Mouse (Mus musculus): ENCODE results near the gene Ascc3. TPM values are rescaled to one million over a fixed set of nuclear protein-coding genes. Genes with fewer than 3 reads are reported as not detected.
A peak's percentile ranks its signal among the peaks of the same experiment; 100 is the strongest.

Gene Ascc3
- polyA plus RNA-seq, 1 experiment from 2014 or later: 23.0 TPM

- Histone ChIP-seq H3K4me2 (ENCODE audit: low read depth, low read length) (no peak overlapping the region), H3K4me1 (ENCODE audit: control insufficient read depth, insufficient read depth, low read length) (no peaks in the 10 kb centered on the region), H3K9ac (ENCODE audit: low read depth, low read length) (no peak overlapping the region), H3K27me3 (replicated peaks; ENCODE audit: control insufficient read depth, insufficient read depth, low read length) (no peaks in the 10 kb centered on the region), H3K36me3 (ENCODE audit: control insufficient read depth, insufficient read depth, low read length) (no peaks in the 10 kb centered on the region), H3K27ac (replicated peaks; ENCODE audit: low read depth, low read length) (no peak overlapping the region), H3K9me3 (ENCODE audit: control insufficient read depth, low read length) (no peaks in the 10 kb centered on the region), H3K4me3 (ENCODE audit: low read depth, low read length) (no peak overlapping the region)
- peak; percentile 28 for DNase-seq (ENCODE audit: low spot score)
- peak; percentile 60; the same call in 1 of the 2 replicates for ATAC-seq (ENCODE audit: low read depth)
- WGBS: 39% methylated on average over 5 of the region's 5 CpGs
These were observed 200.4 kb downstream of the Ascc3 start for GRCm38 (mm10) chr10:50792840-50793239.

DNA sequence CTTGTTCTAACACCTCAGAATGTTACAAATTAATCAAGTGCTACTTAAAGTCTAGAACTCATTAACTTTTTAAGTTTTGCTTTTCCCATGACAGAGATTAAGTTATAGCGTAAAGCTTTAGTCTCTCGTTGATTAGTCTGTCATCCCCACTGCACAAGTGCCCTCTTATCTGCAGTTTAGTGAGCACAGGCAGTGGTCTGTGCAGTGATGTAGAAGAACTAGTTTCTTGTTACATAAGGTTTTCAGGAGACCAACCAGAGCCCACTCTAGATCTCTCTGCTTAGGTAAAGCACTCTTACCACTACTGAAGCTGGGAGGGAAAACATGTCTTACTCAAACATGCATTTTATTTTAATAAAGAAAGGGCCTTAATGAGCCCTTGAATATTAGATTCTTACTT, 209.1 kb downstream of the Ascc3 start:
- no peaks in the 10 kb centered on the region for H3K27me3 ChIP-seq (replicated peaks; ENCODE audit: control insufficient read depth, insufficient read depth, low read length)
- H3K36me3 ChIP-seq (ENCODE audit: control insufficient read depth, insufficient read depth, low read length): no peaks in the 10 kb centered on the region
- H3K27ac ChIP-seq (replicated peaks; ENCODE audit: low read depth, low read length): no peak overlapping the region
- H3K9ac ChIP-seq (ENCODE audit: low read depth, low read length): no peak overlapping the region
- H3K4me3 ChIP-seq (ENCODE audit: low read depth, low read length): no peak overlapping the region
- ATAC-seq (ENCODE audit: low read depth): no peak; the same call in 1 of the 2 replicates
- H3K4me1 ChIP-seq (ENCODE audit: control insufficient read depth, insufficient read depth, low read length): no peaks in the 10 kb centered on the region
- DNase-seq (ENCODE audit: low spot score): no peak
- H3K9me3 ChIP-seq (ENCODE audit: control insufficient read depth, low read length): no peaks in the 10 kb centered on the region
- no peak overlapping the region for H3K4me2 ChIP-seq (ENCODE audit: low read depth, low read length)
- 71% methylated on average over 2 of the region's 2 CpGs for WGBS

DNA sequence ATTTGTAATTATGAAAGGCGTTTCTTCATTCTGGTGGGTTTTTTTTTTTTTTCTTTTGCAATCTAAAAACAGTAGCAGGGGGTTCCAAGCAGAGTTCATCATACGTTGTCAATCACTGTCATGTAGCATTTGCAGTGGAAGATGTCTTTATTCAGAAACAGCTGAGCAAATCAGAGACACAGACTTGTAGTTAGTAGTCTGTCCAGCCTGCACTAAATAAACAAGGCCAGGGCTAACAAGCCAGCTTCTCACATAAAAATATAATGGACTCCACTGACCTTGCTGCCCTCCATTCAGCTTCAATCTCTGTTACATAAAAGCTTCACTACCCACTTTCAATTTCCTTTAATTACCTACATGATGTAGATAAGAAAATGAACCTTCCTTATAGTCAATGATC, 209.9 kb downstream of the Ascc3 start:
- no peaks in the 10 kb centered on the region for H3K9me3 ChIP-seq (ENCODE audit: control insufficient read depth, low read length)
- H3K27me3 ChIP-seq (replicated peaks; ENCODE audit: control insufficient read depth, insufficient read depth, low read length): no peaks in the 10 kb centered on the region
- WGBS: 51% methylated on average over 2 of the region's 2 CpGs
- DNase-seq (ENCODE audit: low spot score): no peak
- no peak overlapping the region for H3K27ac ChIP-seq (replicated peaks; ENCODE audit: low read depth, low read length)
- H3K9ac ChIP-seq (ENCODE audit: low read depth, low read length): no peak overlapping the region
- no peak overlapping the region for H3K4me3 ChIP-seq (ENCODE audit: low read depth, low read length)
- no peaks in the 10 kb centered on the region for H3K36me3 ChIP-seq (ENCODE audit: control insufficient read depth, insufficient read depth, low read length)
- no peaks in the 10 kb centered on the region for H3K4me1 ChIP-seq (ENCODE audit: control insufficient read depth, insufficient read depth, low read length)
- ATAC-seq (ENCODE audit: low read depth): no peak
- H3K4me2 ChIP-seq (ENCODE audit: low read depth, low read length): no peak overlapping the region

GRCm38 (mm10) chr10:50806166-50806565, 213.7 kb downstream of the Ascc3 start:
- no peak overlapping the region for H3K4me2 ChIP-seq (ENCODE audit: low read depth, low read length)
- no peaks in the 10 kb centered on the region for H3K27me3 ChIP-seq (replicated peaks; ENCODE audit: control insufficient read depth, insufficient read depth, low read length)
- 88% methylated on average over 2 of the region's 2 CpGs for WGBS
- no peaks in the 10 kb centered on the region for H3K9me3 ChIP-seq (ENCODE audit: control insufficient read depth, low read length)
- H3K9ac ChIP-seq (ENCODE audit: low read depth, low read length): no peak overlapping the region
- no peaks in the 10 kb centered on the region for H3K36me3 ChIP-seq (ENCODE audit: control insufficient read depth, insufficient read depth, low read length)
- no peak overlapping the region for H3K27ac ChIP-seq (replicated peaks; ENCODE audit: low read depth, low read length)
- no peaks in the 10 kb centered on the region for H3K4me1 ChIP-seq (ENCODE audit: control insufficient read depth, insufficient read depth, low read length)
- no peak overlapping the region for H3K4me3 ChIP-seq (ENCODE audit: low read depth, low read length)
- ATAC-seq (ENCODE audit: low read depth) (no peak), DNase-seq (ENCODE audit: low spot score) (no peak)

DNA sequence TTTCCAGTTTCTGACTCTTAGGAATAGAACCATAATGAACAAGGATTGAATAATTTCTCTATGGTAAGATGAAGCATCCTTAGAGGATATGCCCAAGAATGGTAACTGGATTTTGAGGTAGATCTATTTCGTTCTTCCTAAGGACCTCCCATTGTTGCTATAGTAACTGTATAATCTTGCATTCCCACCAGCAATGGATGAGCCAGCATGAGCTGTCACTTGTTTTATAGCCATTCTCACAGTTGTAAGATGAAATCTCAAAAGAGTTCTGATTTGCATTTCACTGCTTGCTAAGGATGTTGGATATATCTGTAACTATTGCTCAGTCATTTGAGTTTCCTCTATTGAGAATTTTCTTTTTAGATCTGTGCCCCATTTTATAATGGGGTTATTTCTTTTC, 229.9 kb downstream of the Ascc3 start:
- ATAC-seq (ENCODE audit: low read depth) (no peak), DNase-seq (ENCODE audit: low spot score) (no peak)
- Histone ChIP-seq H3K27me3 (replicated peaks; ENCODE audit: control insufficient read depth, insufficient read depth, low read length) (no peaks in the 10 kb centered on the region), H3K4me1 (ENCODE audit: control insufficient read depth, insufficient read depth, low read length) (no peaks in the 10 kb centered on the region), H3K9me3 (ENCODE audit: control insufficient read depth, low read length) (no peaks in the 10 kb centered on the region), H3K4me2 (ENCODE audit: low read depth, low read length) (no peak overlapping the region), H3K36me3 (ENCODE audit: control insufficient read depth, insufficient read depth, low read length) (peaks cover 11% of the 10 kb centered on the region; the same call in 1 of the 2 replicates), H3K9ac (ENCODE audit: low read depth, low read length) (no peak overlapping the region), H3K27ac (replicated peaks; ENCODE audit: low read depth, low read length) (no peak overlapping the region), H3K4me3 (ENCODE audit: low read depth, low read length) (no peak overlapping the region)
- WGBS: 75% methylated on average over 1 of the region's 1 CpGs

- Histone ChIP-seq H3K36me3 (ENCODE audit: control insufficient read depth, insufficient read depth, low read length) (peaks cover 11% of the 10 kb centered on the region; the same call in 1 of the 2 replicates), H3K27me3 (replicated peaks; ENCODE audit: control insufficient read depth, insufficient read depth, low read length) (no peaks in the 10 kb centered on the region), H3K4me2 (ENCODE audit: low read depth, low read length) (no peak overlapping the region), H3K4me3 (ENCODE audit: low read depth, low read length) (no peak overlapping the region), H3K9ac (ENCODE audit: low read depth, low read length) (no peak overlapping the region), H3K4me1 (ENCODE audit: control insufficient read depth, insufficient read depth, low read length) (no peaks in the 10 kb centered on the region), H3K9me3 (ENCODE audit: control insufficient read depth, low read length) (no peaks in the 10 kb centered on the region), H3K27ac (replicated peaks; ENCODE audit: low read depth, low read length) (no peak overlapping the region)
- no peak for DNase-seq (ENCODE audit: low spot score)
- no peak for ATAC-seq (ENCODE audit: low read depth)
These were observed 234.4 kb downstream of the Ascc3 start for GRCm38 (mm10) chr10:50826829-50827228.

- DNase-seq (ENCODE audit: low spot score) (no peak), ATAC-seq (ENCODE audit: low read depth) (no peak)
- Histone ChIP-seq H3K4me1 (ENCODE audit: control insufficient read depth, insufficient read depth, low read length) (no peaks in the 10 kb centered on the region), H3K9me3 (ENCODE audit: control insufficient read depth, low read length) (no peaks in the 10 kb centered on the region), H3K27me3 (replicated peaks; ENCODE audit: control insufficient read depth, insufficient read depth, low read length) (no peaks in the 10 kb centered on the region), H3K4me3 (ENCODE audit: low read depth, low read length) (no peak overlapping the region), H3K9ac (ENCODE audit: low read depth, low read length) (no peak overlapping the region), H3K27ac (replicated peaks; ENCODE audit: low read depth, low read length) (no peak overlapping the region), H3K4me2 (ENCODE audit: low read depth, low read length) (no peak overlapping the region), H3K36me3 (ENCODE audit: control insufficient read depth, insufficient read depth, low read length) (no peaks in the 10 kb centered on the region)
- WGBS: 87% methylated on average over 2 of the region's 2 CpGs
These were observed 242.1 kb downstream of the Ascc3 start for GRCm38 (mm10) chr10:50834533-50834932.

- Histone ChIP-seq H3K27ac (replicated peaks; ENCODE audit: low read depth, low read length) (no peak overlapping the region), H3K4me2 (ENCODE audit: low read depth, low read length) (no peak overlapping the region), H3K4me1 (ENCODE audit: control insufficient read depth, insufficient read depth, low read length) (no peaks in the 10 kb centered on the region), H3K4me3 (ENCODE audit: low read depth, low read length) (no peak overlapping the region), H3K36me3 (ENCODE audit: control insufficient read depth, insufficient read depth, low read length) (peaks cover 14% of the 10 kb centered on the region), H3K9me3 (ENCODE audit: control insufficient read depth, low read length) (no peaks in the 10 kb centered on the region), H3K9ac (ENCODE audit: low read depth, low read length) (no peak overlapping the region), H3K27me3 (replicated peaks; ENCODE audit: control insufficient read depth, insufficient read depth, low read length) (no peaks in the 10 kb centered on the region)
- ATAC-seq (ENCODE audit: low read depth): no peak
- no peak for DNase-seq (ENCODE audit: low spot score)
- 82% methylated on average over 3 of the region's 3 CpGs for WGBS
These were observed 250.9 kb downstream of the Ascc3 start for GRCm38 (mm10) chr10:50843363-50843762.

- H3K9ac ChIP-seq (ENCODE audit: low read depth, low read length): no peak overlapping the region
- no peak overlapping the region for H3K27ac ChIP-seq (replicated peaks; ENCODE audit: low read depth, low read length)
- no peaks in the 10 kb centered on the region for H3K27me3 ChIP-seq (replicated peaks; ENCODE audit: control insufficient read depth, insufficient read depth, low read length)
- no peaks in the 10 kb centered on the region for H3K4me1 ChIP-seq (ENCODE audit: control insufficient read depth, insufficient read depth, low read length)
- DNase-seq (ENCODE audit: low spot score): no peak
- no peak for ATAC-seq (ENCODE audit: low read depth)
- WGBS: 70% methylated on average over 4 of the region's 4 CpGs
- H3K9me3 ChIP-seq (ENCODE audit: control insufficient read depth, low read length): no peaks in the 10 kb centered on the region
- no peak overlapping the region for H3K4me3 ChIP-seq (ENCODE audit: low read depth, low read length)
- no peaks in the 10 kb centered on the region for H3K36me3 ChIP-seq (ENCODE audit: control insufficient read depth, insufficient read depth, low read length)
- no peak overlapping the region for H3K4me2 ChIP-seq (ENCODE audit: low read depth, low read length)
These were observed 275.7 kb downstream of the Ascc3 start for GRCm38 (mm10) chr10:50868202-50868601.

Data from embryonic facial prominence, embryonic 14.5 days (tissue).